Mouse (Mus musculus) embryonic fibroblast, embryonic 13.5 days (primary cell): ENCODE data around the gene Pdap1.

Experiments used
- CTCF ChIP-seq: IDR thresholded peaks from 2 replicates; pipeline ENCODE4 v1.5.1; 2011; ENCODE audit warnings: mild to moderate bottlenecking, control low read depth, low read length, moderate library complexity, borderline replicate concordance; ENCODE audit not compliant: insufficient read depth
- POLR2A ChIP-seq: IDR thresholded peaks from 2 replicates; pipeline ENCODE4 v1.6.1; 2011; ENCODE audit warnings: low read depth, mild to moderate bottlenecking, control low read depth, low read length, moderate library complexity

- no peak for TF ChIP-seq CTCF
- peak; percentile 92 for TF ChIP-seq POLR2A
These were observed at the start of gene Pdap1, which contains the start of gene Bud31 for GRCm38 (mm10) chr5:145139571-145140519.
